Mouse (Mus musculus) CH12.LX (cell line): ENCODE results near the gene Slc6a16. TPM values are rescaled to one million over a fixed set of nuclear protein-coding genes. Genes with fewer than 3 reads are reported as not detected.

Experiments used
- DNase-seq: peaks from one replicate; pipeline ENCODE4 v3.0.0-alpha.2; 2013; ENCODE audit errors: extremely low read depth
- H3K27ac ChIP-seq: 2 replicates; pipeline ENCODE4 v1.5.1; 2012; ENCODE audit warnings: low read depth, mild to moderate bottlenecking, control low read depth, moderate library complexity; ENCODE audit not compliant: insufficient read depth
- H3K27me3 ChIP-seq: replicated peaks from 2 replicates; pipeline ENCODE3; 2012; ENCODE audit warnings: inconsistent platforms
- H3K36me3 ChIP-seq, 2 experiments: replicated peaks in 1 of 2; 2 replicates each; pipeline versions ENCODE3 to v1.6.1; 2012; ENCODE audit warnings: inconsistent platforms in 1 of 2, low read length in 1 of 2, mild to moderate bottlenecking in 1 of 2, mixed read lengths in 1 of 2, moderate library complexity in 1 of 2; ENCODE audit not compliant: control insufficient read depth in 1 of 2, insufficient read depth in 1 of 2
- H3K4me1 ChIP-seq, 2 experiments: 2 replicates each; pipeline ENCODE4 v1.6.1; 2012; ENCODE audit warnings: inconsistent platforms in 1 of 2, moderate library complexity in 1 of 2; ENCODE audit not compliant: insufficient read depth in 2 of 2, control insufficient read depth in 1 of 2
- H3K4me2 ChIP-seq: 2 replicates; pipeline ENCODE4 v1.6.1; 2012; ENCODE audit warnings: low read depth, mild to moderate bottlenecking, control low read depth; ENCODE audit not compliant: poor library complexity, insufficient read depth, severe bottlenecking
- H3K4me3 ChIP-seq, 3 experiments: fragments of 150-350 bp in 1 of 3; sonication (generic) in 1 of 3; replicated peaks in 1 of 3; 2 replicates each; pipeline versions ENCODE3 to v1.5.1; 2011 to 2012; ENCODE audit warnings: low read depth in 2 of 3, low read length in 2 of 3, mild to moderate bottlenecking in 2 of 3, moderate library complexity in 2 of 3, control low read depth in 1 of 3, improper control_type of control experiment in 1 of 3, inconsistent platforms in 1 of 3, mixed read lengths in 1 of 3; ENCODE audit not compliant: poor library complexity in 1 of 3
- H3K79me2 ChIP-seq: replicated peaks from 2 replicates; pipeline ENCODE4 v1.6.1; 2012; ENCODE audit warnings: mild to moderate bottlenecking, moderate library complexity; ENCODE audit not compliant: control insufficient read depth, poor library complexity, insufficient read depth, severe bottlenecking; ENCODE audit errors: extremely low read depth
- H3K9ac ChIP-seq: 2 replicates; pipeline ENCODE4 v1.6.1; 2012; ENCODE audit warnings: low read depth, mild to moderate bottlenecking, control low read depth, moderate library complexity; ENCODE audit not compliant: insufficient read depth
- H3K9me3 ChIP-seq: replicated peaks from 2 replicates; pipeline ENCODE3; 2012; ENCODE audit warnings: low read length, inconsistent platforms, mixed read lengths
- BHLHE40 ChIP-seq: IDR thresholded peaks from 2 replicates; pipeline ENCODE4 v1.6.1; 2011; ENCODE audit warnings: mild to moderate bottlenecking, low read depth, low read length, improper control_type of control experiment
- CHD2 ChIP-seq: IDR thresholded peaks from 2 replicates; pipeline ENCODE4 v1.6.1; 2011; ENCODE audit warnings: low read length, improper control_type of control experiment
- CTCF ChIP-seq, 2 experiments: IDR thresholded peaks in 1 of 2; conservative IDR thresholded peaks in 1 of 2; 2 replicates each; pipeline ENCODE4 v1.5.1; 2011 to 2012; ENCODE audit warnings: low read depth in 2 of 2, low read length in 2 of 2, improper control_type of control experiment in 1 of 2, inconsistent platforms in 1 of 2, mild to moderate bottlenecking in 1 of 2, moderate library complexity in 1 of 2
- E2F4 ChIP-seq: IDR thresholded peaks from 2 replicates; pipeline ENCODE4 v1.6.1; 2011; ENCODE audit warnings: low read depth, low read length, improper control_type of control experiment; ENCODE audit not compliant: insufficient replicate concordance
- ELF1 ChIP-seq: IDR thresholded peaks from 2 replicates; pipeline ENCODE4 v1.6.1; 2014; ENCODE audit warnings: low read depth, mild to moderate bottlenecking, inconsistent platforms, low read length, improper control_type of control experiment
- EP300 ChIP-seq: IDR thresholded peaks from 2 replicates; pipeline ENCODE4 v1.6.1; 2011; ENCODE audit warnings: low read length, improper control_type of control experiment
- GABPA ChIP-seq: IDR thresholded peaks from 2 replicates; pipeline ENCODE4 v1.6.1; 2012; ENCODE audit warnings: low read depth, low read length, improper control_type of control experiment, inconsistent platforms; ENCODE audit not compliant: insufficient replicate concordance
- HCFC1 ChIP-seq: IDR thresholded peaks from 2 replicates; pipeline ENCODE4 v1.6.1; 2012; ENCODE audit warnings: low read depth, mild to moderate bottlenecking, inconsistent platforms, low read length, improper control_type of control experiment
- IRF4 ChIP-seq: IDR thresholded peaks from 2 replicates; pipeline ENCODE4 v1.6.1; 2014; ENCODE audit warnings: low read depth, mild to moderate bottlenecking, inconsistent platforms, low read length, improper control_type of control experiment
- JUN ChIP-seq: IDR thresholded peaks from 2 replicates; pipeline ENCODE4 v1.6.1; 2011; ENCODE audit warnings: low read depth, mild to moderate bottlenecking, low read length, improper control_type of control experiment, moderate library complexity; ENCODE audit not compliant: insufficient read depth
- JUND ChIP-seq: conservative IDR thresholded peaks from 2 replicates; pipeline ENCODE4 v1.6.1; 2011; ENCODE audit warnings: low read depth, low read length, improper control_type of control experiment
- KAT2A ChIP-seq: IDR thresholded peaks from 2 replicates; pipeline ENCODE4 v1.6.1; 2012; ENCODE audit warnings: low read length, improper control_type of control experiment, inconsistent platforms; ENCODE audit not compliant: insufficient replicate concordance
- MAFK ChIP-seq: IDR thresholded peaks from 2 replicates; pipeline ENCODE4 v1.6.1; 2011; ENCODE audit warnings: low read length, improper control_type of control experiment; ENCODE audit not compliant: insufficient replicate concordance
- MAZ ChIP-seq: IDR thresholded peaks from 2 replicates; pipeline ENCODE4 v1.6.1; 2012; ENCODE audit warnings: low read depth, mild to moderate bottlenecking, inconsistent platforms, low read length, improper control_type of control experiment, moderate library complexity
- MEF2A ChIP-seq: IDR thresholded peaks from 2 replicates; pipeline ENCODE4 v1.6.1; 2014; ENCODE audit warnings: low read depth, mild to moderate bottlenecking, inconsistent platforms, low read length, improper control_type of control experiment, borderline replicate concordance
- MYC ChIP-seq: IDR thresholded peaks from 2 replicates; pipeline ENCODE4 v1.6.1; 2011; ENCODE audit warnings: low read depth, mild to moderate bottlenecking, improper control_type of control experiment, low read length
- NELFE ChIP-seq: IDR thresholded peaks from 2 replicates; pipeline ENCODE4 v1.6.1; 2011; ENCODE audit warnings: low read depth, low read length, improper control_type of control experiment
- NRF1 ChIP-seq: IDR thresholded peaks from 2 replicates; pipeline ENCODE4 v1.6.1; 2014; ENCODE audit warnings: low read depth, mild to moderate bottlenecking, inconsistent platforms, low read length, improper control_type of control experiment, moderate library complexity
- PAX5 ChIP-seq: IDR thresholded peaks from 2 replicates; pipeline ENCODE4 v1.6.1; 2012; ENCODE audit warnings: low read length, inconsistent platforms, mixed read lengths
- POLR2AphosphoS2 ChIP-seq: IDR thresholded peaks from 2 replicates; pipeline ENCODE4 v1.6.1; 2011; ENCODE audit warnings: low read depth, low read length, improper control_type of control experiment
- RAD21 ChIP-seq: IDR thresholded peaks from 2 replicates; pipeline ENCODE4 v1.6.1; 2011; ENCODE audit warnings: low read depth, mild to moderate bottlenecking, low read length, improper control_type of control experiment, moderate library complexity
- RCOR1 ChIP-seq: conservative IDR thresholded peaks from 2 replicates; pipeline ENCODE4 v1.6.1; 2012; ENCODE audit warnings: low read depth, mild to moderate bottlenecking, inconsistent platforms, low read length, improper control_type of control experiment
- SIN3A ChIP-seq: IDR thresholded peaks from 2 replicates; pipeline ENCODE4 v1.6.1; 2012; ENCODE audit warnings: low read length, improper control_type of control experiment, inconsistent platforms
- TBP ChIP-seq: conservative IDR thresholded peaks from 2 replicates; pipeline ENCODE4 v1.6.1; 2011; ENCODE audit warnings: low read depth, low read length, improper control_type of control experiment
- UBTF ChIP-seq: IDR thresholded peaks from 2 replicates; pipeline ENCODE4 v1.6.1; 2012; ENCODE audit warnings: low read depth, mild to moderate bottlenecking, inconsistent platforms, low read length, improper control_type of control experiment, moderate library complexity
- USF1 ChIP-seq: IDR thresholded peaks from 2 replicates; pipeline ENCODE4 v1.6.1; 2014; ENCODE audit warnings: low read depth, mild to moderate bottlenecking, inconsistent platforms, low read length, improper control_type of control experiment
- USF2 ChIP-seq: conservative IDR thresholded peaks from 2 replicates; pipeline ENCODE4 v1.6.1; 2011; ENCODE audit warnings: low read depth, low read length, improper control_type of control experiment
- ZKSCAN1 ChIP-seq: IDR thresholded peaks from 2 replicates; pipeline ENCODE4 v1.6.1; 2012; ENCODE audit warnings: low read depth, inconsistent platforms, low read length, improper control_type of control experiment, borderline replicate concordance
- ZMIZ1 ChIP-seq: IDR thresholded peaks from 2 replicates; pipeline ENCODE4 v1.6.1; 2012; ENCODE audit warnings: low read depth, mild to moderate bottlenecking, inconsistent platforms, low read length, improper control_type of control experiment
- dilution Hi-C: fragments of 300-500 bp; cut with MboI; formaldehyde crosslinking; loops from 2 replicates; pipeline ENCODE4 v1.14.3; 2020; ENCODE audit warnings: low sequenced_read_pairs; ENCODE audit not compliant: extremely low pct_unique_long_range_greater_than_20kb, extremely low pct_ligation_motif_present
- in situ Hi-C: fragments of 300-500 bp; cut with MboI; formaldehyde crosslinking; loops from 3 replicates; pipeline ENCODE4 v1.14.3; 2019; ENCODE audit warnings: low sequenced_read_pairs, low pct_ligation_motif_present, low pct_unique_long_range_greater_than_20kb, mixed read lengths
- polyA plus RNA-seq: library from polyadenylated mRNA; unstranded; fragments of >175 nt; gene quantifications from 2 replicates; pipeline ENCODE4 v1.2.1, GENCODE M21; 2012; ENCODE audit warnings: low read depth; ENCODE audit not compliant: insufficient read length
- total RNA-seq, 2 experiments: library from RNA; depleted of rRNA; stranded (reverse); fragments of 300-350 nt in 1 of 2; fragments of >200 nt in 1 of 2; gene quantifications; 2 replicates each; pipeline ENCODE4 v1.2.3; 2012 to 2014

The Slc6a16 gene
- total and polyA plus RNA-seq, 3 experiments, result 0.08 to 0.37 (median 0.13) TPM

DNA sequence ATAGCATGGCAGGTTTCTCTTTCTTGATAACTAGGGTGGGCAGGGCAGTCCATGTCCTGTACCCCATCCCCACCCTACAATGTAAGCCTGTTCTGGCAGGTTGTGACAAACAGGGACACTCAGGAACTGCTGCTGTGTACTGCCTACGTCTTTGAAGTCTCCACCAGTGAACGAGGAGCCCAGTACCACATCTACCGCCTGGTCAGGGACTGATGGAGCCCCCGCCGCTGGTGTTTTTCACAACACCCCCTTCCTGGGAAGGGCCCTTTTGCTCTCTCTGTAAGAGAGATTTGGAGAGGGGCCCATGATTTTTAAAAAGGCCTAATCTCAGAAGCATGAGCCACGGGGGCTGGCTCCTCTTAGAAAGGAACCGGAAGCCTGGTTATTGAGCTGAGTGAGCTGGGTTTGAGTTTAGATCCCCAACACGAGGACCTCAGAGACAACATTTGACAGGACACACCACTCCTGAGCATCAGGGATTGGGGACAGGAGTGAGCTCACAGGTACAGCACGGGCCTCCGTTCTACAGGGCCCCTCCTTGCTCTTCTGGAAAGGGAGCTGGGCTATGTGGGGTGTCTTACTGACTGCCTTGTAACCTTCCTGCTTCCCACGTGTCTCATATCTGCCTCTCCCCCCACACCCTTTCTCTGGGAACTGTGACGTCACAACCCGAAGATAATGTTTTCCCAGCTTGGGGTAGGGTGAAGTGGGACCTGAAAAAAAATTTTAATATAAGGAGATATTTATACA is 8.0 kb upstream of the Slc6a16 start:
- Histone ChIP-seq H3K4me3 (no peak overlapping the region), H3K27ac (no peak overlapping the region)
- TF ChIP-seq IRF4, result no peak
- 0 out of 2 replicates have a peak, but pooled peaks have one; percentile 1 for TF ChIP-seq POLR2AphosphoS2
- TF ChIP-seq, all 38 proteins: peak for 1
- peaks cover 24 to 65% of the 10 kb centered on the region in 2 experiments for H3K4me1 ChIP-seq
- H3K27me3 ChIP-seq, result no peaks in the 10 kb centered on the region
- H3K79me2 ChIP-seq, result peaks cover 2% of the 10 kb centered on the region; the same call in 1 of the 2 replicates
- peaks cover 2% of the 10 kb centered on the region for H3K9me3 ChIP-seq
- no peak for DNase-seq
- H3K36me3 ChIP-seq, result peaks cover 35 to 66% of the 10 kb centered on the region in 2 experiments
- H3K4me2 ChIP-seq, result no peak overlapping the region
- in situ Hi-C loops, result no loop called here
- H3K9ac ChIP-seq, result no peak overlapping the region
- dilution Hi-C loops, result no loop called here

DNA sequence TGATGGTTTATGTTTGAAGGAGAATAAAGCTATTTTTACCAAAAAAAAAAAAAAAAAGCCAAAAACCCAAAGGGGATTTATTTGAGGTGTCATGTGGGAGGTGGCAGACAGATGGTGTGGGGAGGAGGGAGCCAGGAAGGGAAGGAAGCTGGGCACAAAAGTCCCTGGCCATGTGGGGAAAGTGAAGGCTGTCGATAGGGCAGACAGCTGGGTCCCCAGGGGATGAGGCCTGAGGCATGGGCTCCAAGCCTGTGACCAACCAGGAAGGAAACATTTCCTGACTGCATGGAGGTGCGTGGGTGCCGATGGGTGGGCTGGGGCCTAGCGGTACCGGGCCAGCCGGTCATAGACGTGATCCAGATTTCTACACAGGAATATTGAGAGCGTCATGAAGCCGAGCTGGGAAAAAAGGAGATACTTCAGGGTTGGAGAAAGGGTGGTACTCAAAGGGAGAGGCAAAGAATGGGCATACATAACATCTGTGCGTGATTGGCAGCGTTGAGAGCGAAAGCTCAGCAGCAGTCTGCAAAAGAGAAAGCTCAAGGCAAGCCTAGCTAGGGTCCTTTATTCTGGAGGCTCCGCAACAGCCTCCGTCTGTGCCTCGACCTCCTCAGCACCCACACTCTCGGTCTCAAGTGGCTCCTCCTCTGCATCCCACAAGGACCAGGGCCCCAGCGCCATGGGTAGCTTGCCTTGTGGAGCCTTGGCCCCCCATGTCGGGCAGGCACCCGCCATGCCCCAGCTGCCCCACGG is 7.1 kb upstream of the Slc6a16 start:
- in situ Hi-C loops, result no loop called here
- Histone ChIP-seq H3K4me2 (no peak overlapping the region), H3K79me2 (peaks cover 2% of the 10 kb centered on the region; the same call in 1 of the 2 replicates), H3K4me3 (peak overlapping the region in 1 of 3 experiments; percentile 57), H3K9me3 (no peaks in the 10 kb centered on the region), H3K9ac (no peak overlapping the region), H3K4me1 (peaks cover 24 to 63% of the 10 kb centered on the region in 2 experiments), H3K27me3 (no peaks in the 10 kb centered on the region), H3K27ac (peak overlapping the region; percentile 39), H3K36me3 (peaks cover 35 to 62% of the 10 kb centered on the region in 2 experiments)
- DNase-seq, result peak; percentile 81
- dilution Hi-C loops, result no loop called here
- TF ChIP-seq JUND (no peak), USF1 (no peak), EP300 (peak; percentile 52; the same call in 1 of the 2 replicates), KAT2A (0 out of 2 replicates have a peak, but pooled peaks have one; percentile 32), TBP (no peak), SIN3A (peak; percentile 61; the same call in 1 of the 2 replicates), MAFK (no peak), RAD21 (no peak), JUN (no peak), BHLHE40 (no peak), RCOR1 (no peak), MAZ (no peak), NRF1 (no peak), MYC (peak; percentile 63; the same call in 1 of the 2 replicates), USF2 (no peak), E2F4 (no peak), MEF2A (no peak), CTCF (conservative IDR thresholded peaks at IDR 0.05 in 1 of 2, IDR thresholded peaks at IDR 0.05 in 1 of 2; ENCODE audit: low read depth in 2 of 2, low read length in 2 of 2) (no peak), CHD2 (no peak), HCFC1 (no peak), NELFE (no peak), UBTF (no peak), ELF1 (peak; percentile 46; the same call in 1 of the 2 replicates), ZMIZ1 (no peak), ZKSCAN1 (no peak), PAX5 (no peak), GABPA (no peak)
